Mouse (Mus musculus) spleen, postnatal 4 days (tissue): ENCODE results near the gene Mydgf.

Experiments used
- DNase-seq, 2 experiments: peaks; one replicate each; pipeline ENCODE4 v3.0.0; 2022; ENCODE audit warnings: low spot score in 2 of 2

Mydgf gene

DNA sequence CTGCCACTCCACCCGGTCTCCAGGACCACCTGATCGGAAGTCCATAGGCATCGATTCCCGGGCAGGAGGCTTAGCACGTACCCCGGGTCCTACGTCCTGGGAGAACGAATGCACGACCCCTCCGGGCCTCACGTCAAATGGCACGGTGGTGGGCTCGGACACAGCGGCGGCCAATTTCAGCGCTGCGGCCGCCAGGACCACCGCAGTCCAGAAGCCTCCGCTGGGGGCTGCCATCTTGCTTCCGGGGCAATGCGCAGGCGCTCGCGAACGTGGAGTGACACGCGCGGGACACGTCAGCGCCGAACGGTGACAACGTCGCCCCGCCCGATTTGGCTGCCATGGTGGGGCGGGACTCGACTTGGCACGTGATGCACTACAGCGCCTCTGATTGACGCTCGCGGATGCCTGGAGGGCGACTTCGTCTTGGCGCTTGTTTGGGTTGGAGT lies at the start of gene Mydgf:
Gene Mydgf (minus strand): TSS at position 263 of the 446 bp plus-strand sequence.
- peak; percentile 93 to 97 for DNase-seq

GRCm38 (mm10) chr17:56233389-56233788 lies 49.7 kb upstream of the Mydgf start:
- no peak for DNase-seq

GRCm38 (mm10) chr17:56229943-56230342 lies 46.2 kb upstream of the Mydgf start:
- no peak for DNase-seq

GRCm38 (mm10) chr17:56226566-56226965 lies 42.8 kb upstream of the Mydgf start:
- no peak for DNase-seq

DNA sequence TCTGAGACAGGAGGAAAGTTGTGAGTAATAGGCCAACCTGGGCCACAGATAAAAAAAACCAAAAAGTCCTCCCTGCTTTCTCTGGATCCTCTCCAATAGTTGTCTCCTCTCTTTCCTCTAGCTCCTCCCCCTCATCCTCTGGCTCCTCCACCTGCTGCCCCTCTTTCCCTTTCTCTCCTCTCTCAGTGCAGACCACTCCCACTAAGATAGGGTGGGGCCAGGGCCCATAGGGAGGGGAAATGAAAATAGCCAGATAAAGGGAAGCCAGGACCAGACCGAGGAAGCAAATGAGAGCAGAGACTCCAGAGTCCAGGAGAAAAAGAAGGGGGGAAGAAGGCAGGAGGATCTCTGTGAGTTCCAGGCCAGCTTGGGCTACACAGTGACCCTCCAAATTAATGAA lies 41.2 kb upstream of the Mydgf start:
- DNase-seq, result no peak

GRCm38 (mm10) chr17:56219805-56220204 lies 36.1 kb upstream of the Mydgf start:
- DNase-seq, result no peak

DNA sequence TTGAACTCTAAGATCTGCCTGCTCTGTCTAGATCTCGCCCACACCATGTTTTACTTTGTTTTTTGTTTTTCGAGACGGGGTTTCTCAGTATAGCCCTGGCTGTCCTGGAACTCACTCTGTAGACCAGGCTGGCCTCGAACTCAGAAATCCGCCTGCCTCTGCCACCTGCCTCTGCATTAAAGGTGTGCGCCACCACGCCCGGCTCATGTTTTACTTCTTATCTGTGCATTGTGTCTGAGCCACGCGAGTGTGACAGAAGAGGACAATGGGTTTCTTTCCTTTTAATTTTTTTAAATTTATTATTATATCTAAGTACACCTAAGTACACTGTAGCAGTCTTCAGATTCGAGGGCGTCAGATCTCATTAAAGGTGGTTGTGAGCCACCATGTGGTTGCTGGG lies 35.5 kb upstream of the Mydgf start:
- no peak for DNase-seq

- peak; percentile 85 to 91 for DNase-seq
Observed at GRCm38 (mm10) chr17:56218377-56219191, 34.9 kb upstream of the Mydgf start, which contains the start of gene Dpp9. Dpp9 (minus strand) TSS chr17:56218905.

- DNase-seq, result no peak
Observed at GRCm38 (mm10) chr17:56217670-56218069, 34.0 kb upstream of the Mydgf start.

- DNase-seq, result no peak
Observed at GRCm38 (mm10) chr17:56214229-56214628, 30.5 kb upstream of the Mydgf start.

DNA sequence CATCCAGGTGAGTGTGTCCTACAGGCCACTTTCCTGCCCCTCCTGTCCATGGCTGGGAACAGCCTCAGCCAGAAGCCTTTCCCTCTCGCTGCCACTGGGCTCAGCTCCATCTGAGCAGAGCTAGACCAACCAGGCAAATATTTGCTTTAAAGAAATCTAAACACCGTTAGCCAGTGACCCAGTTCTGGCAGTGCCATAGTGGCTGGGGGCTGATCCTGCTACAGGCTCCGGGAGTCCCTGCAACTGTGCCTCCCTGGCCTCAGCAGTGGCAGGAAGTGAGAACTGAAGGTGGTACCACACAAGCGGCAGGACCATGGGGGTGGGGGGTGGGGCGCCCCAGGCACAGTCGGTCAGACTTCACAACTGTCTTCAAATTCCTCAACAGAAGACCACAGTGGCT lies 29.0 kb upstream of the Mydgf start:
- DNase-seq, result no peak

- DNase-seq, result no peak
Observed at GRCm38 (mm10) chr17:56211090-56211489, 27.4 kb upstream of the Mydgf start.

DNA sequence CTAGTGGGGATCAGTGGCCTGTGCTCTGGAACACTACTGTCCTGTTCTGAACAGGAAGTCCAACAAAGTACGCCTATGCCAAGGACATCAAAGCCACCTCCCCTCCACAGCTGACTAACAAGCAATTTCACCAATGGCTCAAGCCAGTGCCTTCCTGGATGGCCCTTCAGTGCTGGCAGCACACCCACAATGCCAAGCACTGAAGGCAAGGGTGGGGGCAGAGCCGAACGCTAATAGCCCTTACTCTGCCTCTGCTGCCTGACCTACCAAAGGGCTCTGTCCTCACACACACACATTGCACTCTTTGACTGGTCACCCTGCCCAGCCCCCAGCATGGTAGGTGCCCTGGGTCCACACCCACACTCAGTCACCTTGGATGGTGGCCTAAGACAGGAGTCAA lies 25.1 kb upstream of the Mydgf start:
- DNase-seq, result no peak

GRCm38 (mm10) chr17:56207963-56208530 lies 24.3 kb upstream of the Mydgf start:
- no peak for DNase-seq

DNA sequence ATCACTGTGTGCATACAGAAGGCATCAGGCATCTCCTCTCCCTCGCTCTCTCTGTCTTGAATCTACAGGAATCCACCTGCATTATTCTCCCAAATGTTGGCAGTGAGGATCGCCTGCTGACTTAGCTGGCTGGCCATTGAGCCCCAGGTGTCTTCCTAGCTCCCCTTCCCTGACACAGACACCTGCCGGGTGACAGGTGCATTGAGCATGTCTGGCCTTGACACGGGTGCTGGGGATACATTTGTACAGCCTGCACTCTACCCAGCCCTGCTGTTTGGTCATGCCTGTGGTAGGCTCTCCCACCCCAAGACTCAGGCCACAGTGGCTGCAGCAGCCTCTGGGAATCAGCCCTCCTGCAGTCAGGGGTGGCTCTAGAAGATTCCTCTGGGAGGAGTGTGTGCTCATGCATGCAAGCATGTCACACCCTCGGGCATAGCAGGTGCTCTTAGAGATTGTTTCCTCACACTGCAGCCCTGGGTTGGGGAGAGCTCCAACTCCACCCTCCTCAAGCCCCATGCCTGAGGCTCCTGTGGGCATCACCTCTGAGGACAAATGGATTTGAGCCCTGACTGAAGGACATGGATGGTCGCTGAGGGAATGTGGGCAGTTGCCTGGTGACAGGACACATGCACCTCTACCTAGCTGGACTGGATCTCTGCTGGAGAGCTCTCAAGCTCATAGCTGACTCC lies 23.4 kb upstream of the Mydgf start:
- DNase-seq, result no peak

GRCm38 (mm10) chr17:56206276-56206884 lies 22.7 kb upstream of the Mydgf start:
- DNase-seq, result no peak

GRCm38 (mm10) chr17:56203729-56204128 lies 20.0 kb upstream of the Mydgf start:
- DNase-seq, result no peak

- DNase-seq, result no peak
Observed at GRCm38 (mm10) chr17:56202476-56202875, 18.8 kb upstream of the Mydgf start.

DNA sequence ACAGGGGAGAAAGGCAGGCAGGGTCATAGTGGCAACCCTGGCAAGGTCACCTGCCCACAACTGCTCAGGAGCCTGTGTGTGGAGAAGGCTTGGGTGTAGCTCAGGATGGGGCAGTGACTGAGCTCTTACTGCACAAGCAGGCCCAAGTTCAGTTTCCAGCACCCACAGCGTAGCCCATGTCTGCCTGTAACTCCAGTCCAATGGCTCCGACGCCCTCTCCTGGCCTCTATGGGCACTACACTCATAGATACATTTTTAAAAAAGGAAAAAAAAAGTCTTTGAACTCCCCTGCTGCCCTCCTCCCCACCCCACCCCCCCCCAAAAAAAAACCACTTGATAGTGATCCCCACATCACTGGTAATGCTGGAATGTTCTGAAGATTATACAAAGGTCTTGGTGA lies 17.9 kb upstream of the Mydgf start:
- DNase-seq, result no peak

DNA sequence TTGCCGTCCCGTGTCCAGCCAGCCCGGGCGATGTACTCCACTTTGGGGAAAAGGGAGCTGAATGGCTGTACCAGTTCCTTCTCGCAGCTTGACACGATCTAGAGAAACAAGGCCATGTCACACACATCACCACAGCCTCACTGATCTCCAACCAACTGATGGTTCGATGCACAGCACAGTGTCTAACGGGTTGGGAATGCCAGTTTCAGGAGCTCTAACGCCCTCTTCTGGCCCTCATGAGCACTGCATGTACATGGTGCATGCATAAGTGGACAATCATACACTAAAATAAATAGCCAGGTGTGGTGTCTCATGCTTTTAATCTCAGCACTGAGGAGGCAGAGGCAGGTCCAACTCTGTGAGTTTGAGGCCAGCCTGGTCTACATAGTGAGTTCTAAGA lies 16.9 kb upstream of the Mydgf start:
- no peak for DNase-seq

GRCm38 (mm10) chr17:56196860-56197259 lies 13.1 kb upstream of the Mydgf start:
- DNase-seq, result no peak

GRCm38 (mm10) chr17:56194765-56195164 lies 11.0 kb upstream of the Mydgf start:
- DNase-seq, result no peak
